Comparison of ENCODE assay signal across 34 mouse cellular contexts in genomic region chr2:152541979-152542378, GRCm38 (mm10). TPM values are rescaled to one million over a fixed set of nuclear protein-coding genes. Genes with fewer than 3 reads are reported as not detected.
DNase-seq lines count a peak whose midpoint lies in the region; ATAC-seq and TF ChIP-seq lines count a peak whose summit lies in the region.
"Had no signal": no experiment of that assay in that cellular context is flagged by ENCODE, and none has a peak within 500 bp of the region (broad histone marks: within the 10 kb centered on the region; RNA-seq: fewer than 3 reads in every experiment).

No protein-coding gene starts in this region.

- 89% methylated on average over 9 of the region's 9 CpGs for WGBS in kidney, adult 2 months

- TF ChIP-seq CTCF in kidney, adult 2 months (conservative IDR thresholded peaks at IDR 0.05; ENCODE audit: insufficient read depth, insufficient read length, low read depth, low read length), result no peak

- H3K27me3 ChIP-seq in kidney, adult 2 months (replicated peaks; ENCODE audit: control insufficient read depth, insufficient read depth, low read length), result no peaks in the 10 kb centered on the region
- H3K27me3 ChIP-seq: hindbrain, embryonic 13.5 days; intestine, embryonic 15.5 days had no signal

- H3K27ac ChIP-seq in kidney, adult 2 months (ENCODE audit: insufficient read depth, low read depth, low read length), result no peak overlapping the region
- H3K27ac ChIP-seq: gastrocnemius, adult 2 months; heart, adult 2 months; hindbrain, embryonic 10.5 days; hindbrain, embryonic 13.5 days; intestine, embryonic 15.5 days had no signal

- TF ChIP-seq POLR2A in kidney, adult 2 months (IDR thresholded peaks at IDR 0.05; ENCODE audit: low read depth, low read length), result no peak

- no peaks in the 10 kb centered on the region for H3K36me3 ChIP-seq in kidney, adult 2 months (ENCODE audit: control insufficient read depth, insufficient read depth, low read length)
- H3K36me3 ChIP-seq: hindbrain, embryonic 10.5 days; hindbrain, embryonic 13.5 days; intestine, embryonic 15.5 days had no signal

- peaks cover 8% of the 10 kb centered on the region for H3K4me1 ChIP-seq in kidney, adult 2 months (ENCODE audit: control insufficient read depth, insufficient read depth, low read length)
- H3K4me1 ChIP-seq: hindbrain, embryonic 10.5 days; hindbrain, embryonic 13.5 days; intestine, embryonic 15.5 days had no signal

- DNase-seq in lung, postnatal 36 days, result peak; percentile 4
- DNase-seq in lung, adult 18-20 months, result no peak
- DNase-seq in kidney, postnatal 14 days, result no peak
- DNase-seq in kidney, adult 2 months, result no peak
- DNase-seq: adrenal gland, adult 2 months; adrenal gland, postnatal 14 days; cerebellum, adult 11 months; cerebellum, adult 8-10 months; cerebellum, postnatal 10 days; cerebellum, postnatal 36 days; forebrain, postnatal 0 days; gastrocnemius, adult 2 months; gastrocnemius, postnatal 14 days; heart, adult 2 months had no signal

- no peak overlapping the region for H3K4me3 ChIP-seq in kidney, adult 2 months (ENCODE audit: insufficient read depth, low read depth, low read length)
- H3K4me3 ChIP-seq: gastrocnemius, adult 2 months; heart, adult 2 months; hindbrain, embryonic 10.5 days; hindbrain, embryonic 13.5 days; intestine, embryonic 15.5 days had no signal

- peak; percentile 69 for ATAC-seq in common myeloid progenitor, adult 5-6 weeks (replicated peaks; ENCODE audit: low read depth, poor library complexity, severe bottlenecking)
- peak; percentile 88 for ATAC-seq in megakaryocyte, adult 5-6 weeks (ENCODE audit: poor library complexity, severe bottlenecking)
- ATAC-seq: CD4-positive, CD25-positive, alpha-beta regulatory T cell, adult 4 months; forebrain, embryonic 14.5 days; forebrain, postnatal 0 days; hindbrain, embryonic 16.5 days; intestine, embryonic 15.5 days had no signal

RNA-seq across cellular contexts. Expression of gene Defb29, which starts 2.1 kb away (rescaled TPM):
- total RNA-seq in common myeloid progenitor, adult 5-6 weeks (2017), result not detected in 2 replicates
- not detected in 2 replicates for total RNA-seq in megakaryocyte, adult 5-6 weeks (2015)
- not detected in 2 replicates for total RNA-seq in megakaryocyte, adult 5-6 weeks (2017)
- 159 and 165 TPM in 2 replicates for polyA plus RNA-seq in kidney, adult 2 months (2012; rRNA removed)
- total RNA-seq: adrenal gland, adult 2 months; adrenal gland, postnatal 14 days; adrenal gland, postnatal 4 days; forebrain, postnatal 0 days; gastrocnemius, adult 2 months; gastrocnemius, postnatal 14 days; gastrocnemius, postnatal 4 days; heart, adult 2 months; heart, postnatal 25 days; MEL had no signal
- polyA plus RNA-seq: adrenal gland, adult 2 months; C2C12; CD4-positive, CD25-positive, alpha-beta regulatory T cell, adult 4 months; embryonic facial prominence, embryonic 11.5 days; embryonic facial prominence, embryonic 14.5 days; forebrain, embryonic 11.5 days; forebrain, embryonic 14.5 days; forebrain, postnatal 0 days; frontal cortex, adult 2 months; heart, adult 2 months; heart, embryonic 11.5 days; heart, embryonic 14.5 days; heart, postnatal 0 days; hindbrain, embryonic 10.5 days; hindbrain, embryonic 13.5 days; hindbrain, embryonic 16.5 days; intestine, embryonic 15.5 days had no signal

RNA-seq across cellular contexts. Expression of gene Defb28, which starts 23.9 kb away (rescaled TPM):
- total RNA-seq in common myeloid progenitor, adult 5-6 weeks (2017), result not detected in 2 replicates
- total RNA-seq in megakaryocyte, adult 5-6 weeks (2015), result not detected in 2 replicates
- not detected in 2 replicates for total RNA-seq in megakaryocyte, adult 5-6 weeks (2017)
- polyA plus RNA-seq in kidney, adult 2 months (2012; rRNA removed), result 0.30 TPM in 1 of 2 replicates, not detected in the other
- total RNA-seq: adrenal gland, adult 2 months; adrenal gland, postnatal 14 days; adrenal gland, postnatal 4 days; forebrain, postnatal 0 days; gastrocnemius, adult 2 months; gastrocnemius, postnatal 14 days; gastrocnemius, postnatal 4 days; heart, adult 2 months; heart, postnatal 25 days; MEL had no signal
- polyA plus RNA-seq: adrenal gland, adult 2 months; CD4-positive, CD25-positive, alpha-beta regulatory T cell, adult 4 months; embryonic facial prominence, embryonic 11.5 days; embryonic facial prominence, embryonic 14.5 days; forebrain, embryonic 11.5 days; forebrain, embryonic 14.5 days; forebrain, postnatal 0 days; frontal cortex, adult 2 months; heart, adult 2 months; heart, embryonic 11.5 days; heart, embryonic 14.5 days; heart, postnatal 0 days; hindbrain, embryonic 10.5 days; hindbrain, embryonic 13.5 days; hindbrain, embryonic 16.5 days; intestine, embryonic 15.5 days had no signal

RNA-seq across cellular contexts. Expression of gene Gm17416, which starts 27.2 kb away (rescaled TPM):
- total RNA-seq in common myeloid progenitor, adult 5-6 weeks (2017), result not detected in 2 replicates
- total RNA-seq in megakaryocyte, adult 5-6 weeks (2015), result not detected in 2 replicates
- total RNA-seq in megakaryocyte, adult 5-6 weeks (2017), result not detected in 2 replicates
- not detected in 2 replicates for polyA plus RNA-seq in kidney, adult 2 months (2012; rRNA removed)
- total RNA-seq: adrenal gland, adult 2 months; adrenal gland, postnatal 14 days; adrenal gland, postnatal 4 days; forebrain, postnatal 0 days; gastrocnemius, adult 2 months; gastrocnemius, postnatal 14 days; gastrocnemius, postnatal 4 days; heart, adult 2 months; heart, postnatal 25 days; MEL had no signal
- polyA plus RNA-seq: adrenal gland, adult 2 months; C2C12; CD4-positive, CD25-positive, alpha-beta regulatory T cell, adult 4 months; embryonic facial prominence, embryonic 11.5 days; embryonic facial prominence, embryonic 14.5 days; forebrain, embryonic 11.5 days; forebrain, embryonic 14.5 days; forebrain, postnatal 0 days; frontal cortex, adult 2 months; heart, adult 2 months; heart, embryonic 11.5 days; heart, embryonic 14.5 days; heart, postnatal 0 days; hindbrain, embryonic 10.5 days; hindbrain, embryonic 13.5 days; hindbrain, embryonic 16.5 days; intestine, embryonic 15.5 days had no signal

RNA-seq across cellular contexts. Expression of gene Defb26, which starts 30.5 kb away (rescaled TPM):
- not detected in 2 replicates for total RNA-seq in common myeloid progenitor, adult 5-6 weeks (2017)
- not detected in 2 replicates for total RNA-seq in megakaryocyte, adult 5-6 weeks (2015)
- total RNA-seq in megakaryocyte, adult 5-6 weeks (2017), result not detected in 2 replicates
- 1.0 and 2.0 TPM in 2 replicates for polyA plus RNA-seq in kidney, adult 2 months (2012; rRNA removed)
- total RNA-seq: adrenal gland, adult 2 months; adrenal gland, postnatal 14 days; adrenal gland, postnatal 4 days; forebrain, postnatal 0 days; gastrocnemius, adult 2 months; gastrocnemius, postnatal 14 days; gastrocnemius, postnatal 4 days; heart, adult 2 months; heart, postnatal 25 days; MEL had no signal
- polyA plus RNA-seq: adrenal gland, adult 2 months; C2C12; CD4-positive, CD25-positive, alpha-beta regulatory T cell, adult 4 months; embryonic facial prominence, embryonic 11.5 days; embryonic facial prominence, embryonic 14.5 days; forebrain, embryonic 11.5 days; forebrain, embryonic 14.5 days; forebrain, postnatal 0 days; frontal cortex, adult 2 months; heart, adult 2 months; heart, embryonic 11.5 days; heart, embryonic 14.5 days; heart, postnatal 0 days; hindbrain, embryonic 10.5 days; hindbrain, embryonic 13.5 days; hindbrain, embryonic 16.5 days; intestine, embryonic 15.5 days had no signal

RNA-seq across cellular contexts. Expression of gene Defb21, which starts 30.6 kb away (rescaled TPM):
- total RNA-seq in common myeloid progenitor, adult 5-6 weeks (2017), result not detected in 2 replicates
- total RNA-seq in megakaryocyte, adult 5-6 weeks (2015), result not detected in 2 replicates
- total RNA-seq in megakaryocyte, adult 5-6 weeks (2017), result not detected in 2 replicates
- polyA plus RNA-seq in kidney, adult 2 months (2012; rRNA removed), result not detected in 2 replicates
- total RNA-seq: adrenal gland, adult 2 months; adrenal gland, postnatal 14 days; adrenal gland, postnatal 4 days; forebrain, postnatal 0 days; gastrocnemius, adult 2 months; gastrocnemius, postnatal 14 days; gastrocnemius, postnatal 4 days; heart, adult 2 months; heart, postnatal 25 days; MEL had no signal
- polyA plus RNA-seq: adrenal gland, adult 2 months; C2C12; CD4-positive, CD25-positive, alpha-beta regulatory T cell, adult 4 months; embryonic facial prominence, embryonic 11.5 days; embryonic facial prominence, embryonic 14.5 days; forebrain, embryonic 11.5 days; forebrain, embryonic 14.5 days; forebrain, postnatal 0 days; frontal cortex, adult 2 months; heart, adult 2 months; heart, embryonic 11.5 days; heart, embryonic 14.5 days; heart, postnatal 0 days; hindbrain, embryonic 10.5 days; hindbrain, embryonic 13.5 days; hindbrain, embryonic 16.5 days; intestine, embryonic 15.5 days had no signal
